Mouse (Mus musculus) frontal cortex, postnatal 10 days (tissue): ENCODE measurements around the gene Gprin1.

Experiments used
- DNase-seq, 2 experiments: peaks; one replicate each; pipeline ENCODE4 v3.0.0; 2022; ENCODE audit warnings: low spot score in 2 of 2, mixed read lengths in 1 of 2

Gene Gprin1

DNA sequence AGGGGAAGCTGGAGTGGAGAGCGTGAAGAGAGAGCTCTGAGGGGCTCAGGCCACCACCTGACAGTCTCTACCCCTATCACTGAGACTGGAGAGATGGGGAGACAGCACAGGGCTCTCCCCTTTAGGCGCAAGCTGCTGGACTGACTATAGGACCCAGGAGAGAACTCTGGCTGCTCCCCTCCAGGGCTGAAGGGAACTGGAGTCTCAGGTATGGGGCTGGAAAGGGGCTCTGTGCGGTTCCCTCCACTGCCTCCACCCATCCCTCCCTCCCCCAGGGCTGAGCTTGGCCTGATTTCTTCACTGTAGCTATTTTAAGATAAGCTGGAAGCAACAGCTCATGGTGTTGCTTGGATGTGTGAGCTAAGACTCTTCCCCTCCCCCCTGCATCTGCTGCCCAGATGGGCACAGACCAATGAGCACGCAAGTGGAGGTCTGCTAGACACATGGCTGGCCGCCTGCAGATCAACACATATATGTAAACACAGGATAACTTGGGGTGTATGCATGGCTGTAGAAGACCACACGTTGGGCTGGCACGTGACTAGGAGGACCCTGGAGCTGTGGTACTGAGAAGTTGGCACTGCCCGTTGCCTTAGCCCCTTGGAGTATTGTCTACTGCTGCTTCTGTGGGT lies 10.6 kb upstream of the Gprin1 start:
- DNase-seq: peak; percentile 67 to 89

GRCm38 (mm10) chr13:54759496-54759895 lies 9.8 kb upstream of the Gprin1 start:
- no peak for DNase-seq

GRCm38 (mm10) chr13:54758756-54759470 lies 9.2 kb upstream of the Gprin1 start:
- DNase-seq: no peak

DNA sequence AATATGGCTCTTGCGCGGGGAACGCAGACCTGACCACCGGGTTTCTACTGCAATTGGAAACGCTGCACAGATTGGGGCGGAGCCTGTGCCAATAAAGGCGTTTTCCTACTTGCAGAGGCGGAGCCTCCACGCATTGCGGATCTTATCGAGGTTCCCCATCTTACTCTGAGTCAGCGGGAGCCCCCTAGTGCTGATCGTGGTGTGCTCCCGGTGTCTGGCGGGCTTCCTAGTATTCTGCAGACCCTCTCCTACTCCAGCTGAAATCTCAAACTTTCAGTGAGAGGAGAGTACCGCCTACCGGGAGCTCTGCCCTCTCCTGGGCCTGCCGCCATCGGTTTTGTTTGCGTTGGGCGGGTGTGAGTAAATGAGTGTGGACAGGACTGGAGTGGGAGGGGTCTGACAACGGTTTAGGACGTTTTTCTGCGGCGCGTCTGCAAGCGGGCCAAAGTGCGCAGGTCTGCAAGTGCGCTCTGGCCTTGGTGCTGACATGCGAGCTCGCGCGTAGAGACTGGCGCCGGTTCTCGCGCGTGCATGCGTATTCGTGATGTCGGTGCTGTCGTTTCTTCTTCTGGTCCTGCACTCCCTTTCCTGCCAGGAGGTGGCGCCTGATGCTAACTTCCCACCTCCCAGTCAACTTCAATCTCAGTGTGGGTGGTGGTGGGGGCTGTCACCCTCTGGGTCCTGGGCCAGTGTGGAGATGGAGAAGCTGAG lies 8.5 kb upstream of the Gprin1 start:
- DNase-seq: peak; percentile 86 to 89

DNA sequence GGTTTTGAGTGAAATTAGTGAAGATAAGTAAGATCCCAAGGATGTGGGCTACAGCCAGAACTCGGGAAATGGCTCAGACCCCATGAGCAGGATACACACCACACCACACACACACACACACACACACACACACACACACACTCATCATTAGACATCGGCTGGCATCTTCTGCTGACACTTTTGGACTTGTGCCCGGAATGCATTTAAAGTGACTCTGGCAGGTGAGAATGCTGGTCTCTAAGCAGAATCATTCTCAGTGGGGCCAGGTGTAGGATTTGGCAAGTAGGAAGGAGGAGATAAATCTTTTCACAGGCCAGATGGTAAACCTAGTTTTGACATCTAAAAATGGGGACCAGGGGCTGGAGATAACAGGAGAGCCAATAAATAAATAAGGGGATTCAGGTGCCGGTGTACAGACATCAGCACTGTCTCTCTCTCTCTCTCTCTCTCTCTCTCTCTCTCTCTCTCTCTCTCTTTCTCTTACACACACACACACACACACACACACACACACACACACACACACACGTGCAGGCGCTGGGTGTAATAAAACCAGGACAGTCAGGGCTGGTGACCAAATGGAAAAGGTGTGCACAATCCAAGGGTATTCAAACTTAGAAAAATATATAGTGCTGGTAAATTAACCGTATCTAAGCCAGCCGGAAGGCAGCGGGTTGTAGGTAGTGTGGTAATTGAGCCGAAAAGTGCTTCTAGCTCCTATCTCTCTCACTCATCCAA lies 7.6 kb upstream of the Gprin1 start:
- no peak for DNase-seq

DNA sequence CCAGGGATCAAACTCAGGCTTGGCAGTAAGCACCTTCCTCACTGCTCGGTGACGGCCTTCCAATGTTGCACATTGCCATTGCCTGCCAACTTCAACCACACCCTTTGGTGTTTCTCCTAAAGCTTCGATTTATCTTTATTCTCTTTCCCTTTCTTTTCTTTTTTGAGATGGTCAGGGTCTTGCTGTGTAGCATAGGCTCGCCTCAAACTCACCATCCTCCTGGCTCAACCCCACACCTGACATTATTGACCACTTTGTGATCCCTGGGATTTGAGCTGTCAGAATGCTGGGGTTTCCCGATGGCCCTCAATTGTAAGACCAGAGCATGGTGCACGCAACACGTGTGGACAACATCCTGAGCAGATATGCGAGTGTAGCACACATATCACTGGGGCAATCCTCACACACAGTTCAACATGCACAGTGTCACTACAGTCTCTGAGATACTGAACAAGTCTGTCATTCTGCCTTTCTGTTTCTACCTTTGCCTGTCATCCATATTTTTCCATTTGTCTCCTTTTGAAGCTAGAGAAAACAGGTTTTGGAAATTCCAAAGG lies 6.6 kb upstream of the Gprin1 start:
- DNase-seq: no peak

GRCm38 (mm10) chr13:54755201-54755830 lies 5.6 kb upstream of the Gprin1 start:
- no peak for DNase-seq

DNA sequence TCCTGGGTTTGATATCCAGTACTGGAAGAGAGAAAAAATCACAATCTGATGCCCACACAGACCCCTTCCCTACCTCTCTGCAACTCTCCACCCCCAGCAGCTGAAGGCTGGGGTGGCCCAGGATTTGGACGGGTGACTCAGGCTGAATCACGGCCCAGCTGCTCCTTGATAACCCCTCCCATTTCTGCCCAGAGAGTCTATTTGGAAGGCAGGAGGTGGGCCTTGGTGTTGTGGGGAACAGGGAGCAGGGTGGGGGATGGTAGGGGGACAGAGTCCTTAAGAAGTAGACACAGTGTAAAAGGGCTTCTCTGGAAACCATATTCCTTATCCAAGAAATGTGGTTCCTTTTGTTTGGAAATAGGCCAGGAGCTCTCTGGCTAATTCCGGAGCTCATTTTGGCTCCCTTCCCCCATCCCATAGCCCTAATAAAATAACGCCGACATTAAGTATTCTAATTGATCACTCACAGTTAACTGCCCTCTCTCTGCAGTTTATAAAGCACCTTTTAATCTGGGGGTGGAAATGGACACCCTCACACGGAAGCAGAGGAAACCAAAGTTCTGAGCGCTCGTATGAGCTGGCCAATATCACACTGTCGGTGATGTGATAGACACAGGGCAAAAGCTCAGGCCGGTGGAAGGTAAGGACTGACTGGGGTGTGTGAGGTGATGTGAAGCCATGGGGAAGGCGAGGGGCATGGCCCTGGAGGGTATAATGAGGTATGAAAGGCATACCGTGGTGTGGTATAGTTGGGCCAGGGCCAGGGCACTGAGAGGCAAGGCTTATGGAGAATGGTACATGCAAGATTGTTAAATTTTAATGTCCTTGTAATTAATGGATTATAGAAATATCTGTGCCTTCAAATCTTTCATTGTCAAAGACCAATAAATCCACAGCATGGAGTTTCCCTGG lies 4.8 kb upstream of the Gprin1 start:
- DNase-seq: no peak

- no peak for DNase-seq
These were observed 4.1 kb upstream of the Gprin1 start for GRCm38 (mm10) chr13:54753733-54754132.

DNA sequence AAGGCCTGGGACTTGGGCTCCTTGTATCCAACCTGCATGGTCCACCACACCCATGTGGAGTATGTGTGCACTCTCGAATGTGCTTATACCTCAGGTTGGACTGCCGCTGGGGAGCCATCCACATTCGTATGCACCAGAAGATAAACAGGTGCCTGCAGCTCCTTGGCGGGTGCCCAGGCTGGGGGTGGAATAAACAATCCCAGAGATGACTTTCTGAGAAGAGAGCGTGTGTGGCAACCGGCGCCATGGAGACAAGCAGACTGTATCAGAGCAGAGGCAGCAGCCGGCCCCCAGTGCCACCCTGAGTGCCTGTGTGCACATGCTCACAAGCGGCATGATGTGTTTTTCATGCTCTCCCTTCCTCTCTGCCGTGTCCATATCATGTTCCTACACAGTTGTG lies 3.0 kb upstream of the Gprin1 start:
- peak; percentile 71 to 88 for DNase-seq

- DNase-seq: no peak
These were observed 1.0 kb upstream of the Gprin1 start for GRCm38 (mm10) chr13:54750699-54751098.

DNA sequence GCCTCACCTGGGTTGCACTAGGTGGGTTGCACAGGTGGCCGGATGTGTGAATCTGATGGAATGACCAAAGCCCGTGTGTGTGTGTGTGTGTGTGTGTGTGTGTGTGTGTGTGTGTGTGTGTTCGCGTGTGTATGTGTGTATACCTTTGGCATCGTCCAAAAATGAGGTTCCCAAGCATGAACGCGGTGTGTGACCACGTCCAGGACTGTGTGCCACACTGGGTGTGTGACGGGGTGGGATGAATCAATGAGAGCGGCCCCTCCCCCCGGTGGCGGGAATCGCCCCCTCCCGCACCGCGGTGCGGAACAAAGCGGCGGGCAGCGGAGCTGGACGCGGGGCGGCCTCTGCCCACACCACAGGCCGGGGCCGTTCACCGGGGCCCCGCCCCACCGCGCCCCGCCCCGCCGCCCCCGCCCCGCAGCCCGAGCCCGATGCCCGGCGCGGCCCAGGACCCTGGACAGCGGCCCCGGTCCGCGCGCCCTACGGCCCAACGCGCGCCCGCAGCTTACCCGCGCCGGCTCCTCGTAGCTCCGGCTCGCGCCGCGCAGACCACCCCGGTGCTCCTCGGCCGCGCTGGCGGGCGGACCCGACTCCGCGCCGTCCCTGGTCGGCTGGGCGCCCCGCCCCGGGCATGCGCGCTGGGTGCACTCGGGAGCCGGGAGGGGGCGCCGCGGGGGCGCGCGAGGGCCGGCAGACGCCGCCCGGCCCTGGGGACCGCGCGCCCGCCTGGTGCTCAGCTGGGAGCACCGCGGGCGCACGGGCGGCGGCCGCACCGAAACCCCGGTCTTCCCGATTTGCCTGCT lies 412 bp downstream of the Gprin1 start:
- peak in 1 of 2 experiments; percentile 77 for DNase-seq

DNA sequence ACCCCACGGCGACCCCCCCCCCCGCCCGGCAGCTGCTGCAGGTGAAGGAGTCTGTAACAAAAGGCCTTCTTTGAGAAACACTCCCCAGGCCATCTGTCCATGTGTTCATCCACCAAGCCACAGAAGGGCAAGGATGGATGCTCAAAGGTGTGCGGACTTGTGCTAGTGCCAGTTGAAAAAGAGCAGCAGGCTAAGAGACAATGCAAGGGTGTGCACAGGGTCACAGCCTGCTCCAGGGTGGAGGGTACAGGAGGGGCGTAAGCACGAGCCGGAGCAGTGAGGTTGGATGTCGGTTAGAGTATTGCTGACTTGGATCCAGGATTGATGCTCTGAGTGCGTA lies 983 bp downstream of the Gprin1 start:
- no peak for DNase-seq

DNA sequence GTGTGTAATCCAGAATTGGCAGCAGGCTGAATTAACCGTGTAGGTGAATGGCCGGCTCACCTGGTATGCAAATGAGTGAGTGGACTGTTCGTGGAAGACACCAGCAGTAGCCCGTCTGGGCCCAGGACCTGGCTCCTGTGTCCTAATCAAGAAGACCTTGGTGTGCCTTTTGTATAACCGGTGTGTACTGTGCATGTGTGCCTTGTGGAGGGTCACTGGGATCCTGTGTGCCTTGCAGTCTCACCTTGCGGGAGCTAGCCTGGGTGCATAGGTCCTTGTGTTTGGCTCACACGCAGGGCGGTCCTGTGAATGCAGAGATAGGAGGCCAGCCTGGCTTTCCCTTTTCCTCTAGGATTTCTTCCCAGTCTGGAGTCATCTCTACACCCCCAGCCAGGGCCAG lies 1.5 kb downstream of the Gprin1 start:
- DNase-seq: no peak

GRCm38 (mm10) chr13:54746896-54747295 lies 2.8 kb downstream of the Gprin1 start:
- no peak for DNase-seq

DNA sequence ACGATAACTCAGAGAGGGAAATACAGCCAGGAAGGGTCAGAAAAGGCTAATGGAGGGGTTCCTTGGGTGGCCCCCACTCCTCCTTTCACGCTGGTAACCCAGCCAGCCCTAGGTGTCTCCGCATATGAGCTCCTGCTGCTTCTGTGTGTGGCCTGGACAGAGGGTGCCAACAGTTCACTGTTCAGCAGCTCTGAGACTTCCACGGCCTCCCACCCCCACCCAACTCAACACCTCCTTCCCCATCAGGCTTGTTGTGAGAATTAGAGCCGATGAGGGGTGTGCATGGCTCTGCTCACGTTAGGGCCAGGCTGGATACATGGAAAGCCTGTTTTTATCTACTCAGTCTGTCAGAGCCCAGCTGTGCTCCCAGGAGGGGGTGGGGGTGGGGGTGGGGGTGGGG lies 3.6 kb downstream of the Gprin1 start:
- DNase-seq: no peak

DNA sequence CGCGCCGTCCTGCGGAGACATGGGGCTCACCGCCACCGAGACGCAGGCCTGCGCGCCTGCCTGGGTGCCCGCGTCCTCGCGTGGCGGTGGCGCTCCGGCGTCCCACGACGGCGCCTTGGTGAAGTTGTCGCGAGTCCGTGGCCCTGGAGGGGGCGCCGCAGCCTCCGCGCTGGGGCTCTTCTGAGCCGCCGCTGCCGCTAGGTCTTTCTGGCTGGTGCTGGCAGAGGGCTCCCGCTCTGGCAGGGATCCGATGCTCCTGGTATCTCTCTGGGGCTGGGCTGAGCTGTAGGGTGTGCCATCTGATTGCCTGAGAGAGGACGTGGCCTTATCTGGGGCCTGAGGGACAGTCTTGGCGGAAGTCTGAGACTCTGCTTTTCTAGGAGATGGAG lies 11.5 kb downstream of the Gprin1 start:
- DNase-seq: no peak

GRCm38 (mm10) chr13:54737488-54738212 lies 12.0 kb downstream of the Gprin1 start:
- DNase-seq: no peak

DNA sequence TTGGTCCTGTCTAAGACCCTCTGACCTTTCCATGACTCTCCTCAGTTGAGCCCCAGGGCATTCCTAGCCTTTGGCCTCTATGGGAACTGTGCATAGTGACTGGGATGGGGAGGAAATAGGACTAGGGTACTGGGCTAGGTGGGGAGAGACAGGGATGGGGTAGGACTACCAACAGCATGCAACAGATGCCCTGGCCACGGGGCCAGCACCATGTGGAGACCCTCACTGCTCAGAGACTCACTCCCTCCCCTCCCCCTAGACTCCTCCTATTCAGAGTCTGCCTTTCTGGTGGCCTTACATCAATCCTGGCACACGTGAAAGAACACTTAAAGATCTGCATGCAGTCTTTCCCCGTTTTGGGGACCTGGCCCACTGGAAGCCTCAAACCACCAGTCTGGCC lies 12.7 kb downstream of the Gprin1 start:
- no peak for DNase-seq
